Mouse (Mus musculus) forebrain, embryonic 10.5 days (tissue): ENCODE measurements around the gene Btk. TPM values are rescaled to one million over a fixed set of nuclear protein-coding genes. Genes with fewer than 3 reads are reported as not detected.
A peak's percentile ranks its signal among the peaks of the same experiment; 100 is the strongest.
"Not testable (repeated sequence)": the region's sequence is repeated elsewhere in the genome, so short reads cannot be mapped to it uniquely, and the experiment has no call there.

Experiments
- DNase-seq: peaks from one replicate; pipeline ENCODE4 v3.0.0-alpha.2; 2017; ENCODE audit warnings: low spot score; ENCODE audit errors: extremely low spot score
- H3K27ac ChIP-seq: fragments of 300-500 bp; sonication (generic); 2 replicates; pipeline ENCODE4 v1.5.1; 2016; ENCODE audit warnings: mild to moderate bottlenecking
- H3K27me3 ChIP-seq: fragments of 300-500 bp; sonication (generic); 2 replicates; pipeline ENCODE4 v1.6.1; 2016; ENCODE audit warnings: mild to moderate bottlenecking; ENCODE audit not compliant: poor library complexity, severe bottlenecking
- H3K36me3 ChIP-seq: fragments of 300-500 bp; sonication (generic); replicated peaks from 2 replicates; pipeline ENCODE4 v1.6.1; 2016; ENCODE audit warnings: mild to moderate bottlenecking, moderate library complexity
- H3K4me1 ChIP-seq: fragments of 300-500 bp; sonication (generic); 2 replicates; pipeline ENCODE4 v1.6.1; 2016
- H3K4me3 ChIP-seq: fragments of 300-500 bp; sonication (generic); 2 replicates; pipeline ENCODE4 v1.5.1; 2016; ENCODE audit warnings: mild to moderate bottlenecking, moderate library complexity
- H3K9me3 ChIP-seq: fragments of 300-500 bp; sonication (generic); 2 replicates; pipeline ENCODE4 v1.6.1; 2016; ENCODE audit warnings: mild to moderate bottlenecking, moderate library complexity
- WGBS: fragments of 180-500 bp; shearing (Covaris S2); methylation state at CpG from one replicate; pipeline ENCODE4 v1.1.7; 2016; 5-methylcytosine and 5-hydroxymethylcytosine counted together
- polyA plus RNA-seq: library from polyadenylated mRNA; unstranded; fragments of >200 nt; fragmentation: Nextera tagmentation; extraction: Ambion mirVana; gene quantifications from 2 replicates; pipeline ENCODE4 v1.2.1, GENCODE M21; 2016

The Btk gene
- polyA plus RNA-seq, 1 experiment from 2014 or later, result 0.81 TPM

- 92% methylated on average over 4 of the region's 4 CpGs for WGBS
- peaks cover 20% of the 10 kb centered on the region; the same call in 1 of the 2 replicates for H3K27me3 ChIP-seq
Measured at GRCm38 (mm10) chrX:134564326-134564725, 19.0 kb downstream of the Btk start.

GRCm38 (mm10) chrX:134554425-134554824 is 28.9 kb downstream of the Btk start:
- H3K4me1 ChIP-seq, result no peaks in the 10 kb centered on the region
- no peaks in the 10 kb centered on the region for H3K9me3 ChIP-seq
- 77% methylated on average over 6 of the region's 6 CpGs for WGBS
- H3K4me3 ChIP-seq, result no peak overlapping the region
- no peaks in the 10 kb centered on the region for H3K27me3 ChIP-seq
- no peaks in the 10 kb centered on the region for H3K36me3 ChIP-seq
- no peak for DNase-seq
- no peak overlapping the region for H3K27ac ChIP-seq

More at GRCm38 (mm10) chrX:134564326-134564725, 19.0 kb downstream of the Btk start:
- DNase-seq, result no peak
- H3K36me3 ChIP-seq, result no peaks in the 10 kb centered on the region
- no peak overlapping the region for H3K27ac ChIP-seq
- H3K9me3 ChIP-seq, result no peaks in the 10 kb centered on the region
- H3K4me1 ChIP-seq, result no peaks in the 10 kb centered on the region
- no peak overlapping the region for H3K4me3 ChIP-seq

- Histone ChIP-seq H3K36me3 (no peaks in the 10 kb centered on the region), H3K27me3 (no peaks in the 10 kb centered on the region), H3K4me1 (no peaks in the 10 kb centered on the region), H3K27ac (no peak overlapping the region), H3K9me3 (no peaks in the 10 kb centered on the region), H3K4me3 (no peak overlapping the region)
- WGBS, result 93% methylated on average over 4 of the region's 4 CpGs
- DNase-seq, result no peak
Measured at GRCm38 (mm10) chrX:134553326-134553725, 30.0 kb downstream of the Btk start.

- Histone ChIP-seq H3K27me3 (no peaks in the 10 kb centered on the region), H3K4me3 (no peak overlapping the region), H3K27ac (no peak overlapping the region), H3K36me3 (no peaks in the 10 kb centered on the region), H3K9me3 (no peaks in the 10 kb centered on the region), H3K4me1 (no peaks in the 10 kb centered on the region)
- 23% methylated on average over 5 of the region's 5 CpGs for WGBS
- no peak for DNase-seq
Measured at GRCm38 (mm10) chrX:134550903-134551302, 32.5 kb downstream of the Btk start.

- H3K4me3 ChIP-seq, result no peak overlapping the region
- 91% methylated on average over 4 of the region's 4 CpGs for WGBS
Measured at GRCm38 (mm10) chrX:134547330-134547729, 36.0 kb downstream of the Btk start.

GRCm38 (mm10) chrX:134541955-134542308 is 41.4 kb downstream of the Btk start:
- H3K27me3 ChIP-seq, result no peaks in the 10 kb centered on the region

More at GRCm38 (mm10) chrX:134547330-134547729, 36.0 kb downstream of the Btk start:
- H3K36me3 ChIP-seq, result no peaks in the 10 kb centered on the region
- H3K9me3 ChIP-seq, result no peaks in the 10 kb centered on the region
- DNase-seq, result no peak
- 0 out of 2 replicates have a peak, but pooled peaks cover 1% of the 10 kb centered on the region for H3K4me1 ChIP-seq
- no peak overlapping the region for H3K27ac ChIP-seq
- no peaks in the 10 kb centered on the region for H3K27me3 ChIP-seq

GRCm38 (mm10) chrX:134541145-134541954 is 42.0 kb downstream of the Btk start, which contains the start of gene Timm8a1:
Timm8a1 (minus strand) TSS chrX:134541865.
- peak within 1 kb of the TSS; percentile 93 for H3K27ac ChIP-seq

More at GRCm38 (mm10) chrX:134541955-134542308, 41.4 kb downstream of the Btk start:
- Histone ChIP-seq H3K9me3 (no peaks in the 10 kb centered on the region), H3K27ac (peak overlapping the region; percentile 93), H3K4me3 (peak overlapping the region; percentile 65), H3K36me3 (peaks cover 16% of the 10 kb centered on the region), H3K4me1 (0 out of 2 replicates have a peak, but pooled peaks cover 3% of the 10 kb centered on the region)
- DNase-seq, result no peak
- WGBS, result 32% methylated on average over 6 of the region's 6 CpGs

GRCm38 (mm10) chrX:134540414-134541135 is 42.8 kb downstream of the Btk start:
- Histone ChIP-seq H3K27me3 (no peaks in the 10 kb centered on the region), H3K9me3 (no peaks in the 10 kb centered on the region), H3K4me3 (peak overlapping the region; percentile 65), H3K4me1 (0 out of 2 replicates have a peak, but pooled peaks cover 3% of the 10 kb centered on the region), H3K36me3 (peaks cover 29% of the 10 kb centered on the region), H3K27ac (peak overlapping the region; percentile 93)
- WGBS, result 25% methylated on average over 12 of the region's 12 CpGs
- no peak for DNase-seq

More at GRCm38 (mm10) chrX:134541145-134541954, 42.0 kb downstream of the Btk start, which contains the start of gene Timm8a1:
- Histone ChIP-seq H3K4me3 (peak within 1 kb of the TSS; percentile 65), H3K9me3 (no peaks in the 10 kb centered on the region), H3K4me1 (0 out of 2 replicates have a peak, but pooled peaks cover 3% of the 10 kb centered on the region), H3K36me3 (peaks cover 21% of the 10 kb centered on the region), H3K27me3 (no peaks in the 10 kb centered on the region)
- WGBS, result 16% methylated on average over 43 of the region's 61 CpGs
- peak; percentile 73 for DNase-seq

- H3K4me1 ChIP-seq, H3K9me3 ChIP-seq, H3K27me3 ChIP-seq, H3K27ac ChIP-seq, DNase-seq: not testable (repeated sequence)
- WGBS, result 92% methylated on average over 10 of the region's 10 CpGs
- H3K36me3 ChIP-seq, result peaks cover 36% of the 10 kb centered on the region
- peak overlapping the region; percentile 65 for H3K4me3 ChIP-seq
Measured at GRCm38 (mm10) chrX:134539795-134540194, 43.6 kb downstream of the Btk start.

GRCm38 (mm10) chrX:134533346-134533745 is 50.0 kb downstream of the Btk start:
- Histone ChIP-seq H3K4me3 (no peak overlapping the region), H3K27ac (no peak overlapping the region), H3K27me3 (no peaks in the 10 kb centered on the region), H3K9me3 (no peaks in the 10 kb centered on the region), H3K4me1 (no peaks in the 10 kb centered on the region), H3K36me3 (peaks cover 30% of the 10 kb centered on the region)
- DNase-seq, result no peak
- 84% methylated on average over 2 of the region's 2 CpGs for WGBS

- Histone ChIP-seq H3K4me3 (no peak overlapping the region), H3K9me3 (no peaks in the 10 kb centered on the region), H3K4me1 (no peaks in the 10 kb centered on the region), H3K27ac (no peak overlapping the region), H3K36me3 (no peaks in the 10 kb centered on the region), H3K27me3 (0 out of 2 replicates have a peak, but pooled peaks cover 3% of the 10 kb centered on the region)
- WGBS, result 85% methylated on average over 4 of the region's 4 CpGs
- DNase-seq, result no peak
Measured at GRCm38 (mm10) chrX:134525260-134525659, 58.1 kb downstream of the Btk start.

- Histone ChIP-seq H3K27me3 (0 out of 2 replicates have a peak, but pooled peaks cover 3% of the 10 kb centered on the region), H3K4me3 (no peak overlapping the region), H3K27ac (no peak overlapping the region), H3K9me3 (no peaks in the 10 kb centered on the region), H3K4me1 (no peaks in the 10 kb centered on the region), H3K36me3 (no peaks in the 10 kb centered on the region)
- 88% methylated on average over 4 of the region's 4 CpGs for WGBS
- no peak for DNase-seq
Measured at GRCm38 (mm10) chrX:134523772-134524171, 59.6 kb downstream of the Btk start.
